Mouse (Mus musculus): ENCODE results near the gene Rcl1. TPM values are rescaled to one million over a fixed set of nuclear protein-coding genes. Genes with fewer than 3 reads are reported as not detected.

Gene Rcl1
- total and polyA plus RNA-seq, 3 experiments: 63.4 to 126 (median 109) TPM

- dilution Hi-C loops (cut with MboI; ENCODE audit: extremely low pct_ligation_motif_present, extremely low pct_unique_long_range_greater_than_20kb, low sequenced_read_pairs): no loop called here
- no peak overlapping the region for H3K27ac ChIP-seq (ENCODE audit: insufficient read depth, low read depth)
- DNase-seq (ENCODE audit: extremely low read depth): no peak
- H3K4me3 ChIP-seq (replicated peaks in 1 of 3; ENCODE audit: low read depth in 2 of 3, low read length in 2 of 3, poor library complexity in 1 of 3): no peak overlapping the region
- no peaks in the 10 kb centered on the region for H3K27me3 ChIP-seq (replicated peaks)
- no peak overlapping the region for H3K9ac ChIP-seq (ENCODE audit: insufficient read depth, low read depth)
- TF ChIP-seq NELFE (IDR thresholded peaks at IDR 0.05; ENCODE audit: low read depth, low read length) (no peak), POLR2A (IDR thresholded peaks at IDR 0.05; ENCODE audit: low read depth, low read length) (no peak), MXI1 (IDR thresholded peaks at IDR 0.05; ENCODE audit: low read depth, low read length) (no peak), TCF12 (IDR thresholded peaks at IDR 0.05; ENCODE audit: low read depth, low read length) (no peak), ETS1 (conservative IDR thresholded peaks at IDR 0.05; ENCODE audit: low read depth, low read length) (no peak), E2F4 (IDR thresholded peaks at IDR 0.05; ENCODE audit: insufficient replicate concordance, low read depth, low read length) (no peak), KAT2A (IDR thresholded peaks at IDR 0.05; ENCODE audit: insufficient replicate concordance, low read length) (no peak), GABPA (IDR thresholded peaks at IDR 0.05; ENCODE audit: insufficient replicate concordance, low read depth, low read length) (no peak), RCOR1 (conservative IDR thresholded peaks at IDR 0.05; ENCODE audit: low read depth, low read length) (no peak), USF1 (IDR thresholded peaks at IDR 0.05; ENCODE audit: low read depth, low read length) (no peak), ZKSCAN1 (IDR thresholded peaks at IDR 0.05; ENCODE audit: borderline replicate concordance, low read depth, low read length) (no peak), RAD21 (IDR thresholded peaks at IDR 0.05; ENCODE audit: low read depth, low read length) (no peak)
- peaks cover 25 to 66% of the 10 kb centered on the region in 2 experiments for H3K36me3 ChIP-seq (replicated peaks in 1 of 2; ENCODE audit: control insufficient read depth in 1 of 2, insufficient read depth in 1 of 2, low read length in 1 of 2)
- in situ Hi-C loops (cut with MboI; ENCODE audit: low pct_ligation_motif_present, low pct_unique_long_range_greater_than_20kb, low sequenced_read_pairs): loop anchor here (10.0 kb wide), 1 partner anchor 208 kb away; no protein-coding TSS in a partner anchor
- H3K4me1 ChIP-seq (ENCODE audit: control insufficient read depth in 1 of 2, insufficient read depth in 2 of 2): peaks cover 0 to 5% of the 10 kb centered on the region in 2 experiments; a peak in 1 of 4 replicates
- H3K4me2 ChIP-seq (ENCODE audit: insufficient read depth, low read depth, poor library complexity, severe bottlenecking): no peak overlapping the region
- H3K79me2 ChIP-seq (replicated peaks; ENCODE audit: control insufficient read depth, extremely low read depth, insufficient read depth, poor library complexity, severe bottlenecking): no peaks in the 10 kb centered on the region
- no peaks in the 10 kb centered on the region for H3K9me3 ChIP-seq (replicated peaks; ENCODE audit: low read length)
Measured at GRCm38 (mm10) chr19:29146820-29147219, 45.6 kb downstream of the Rcl1 start.

GRCm38 (mm10) chr19:29149583-29149982 is 48.4 kb downstream of the Rcl1 start:
- no peaks in the 10 kb centered on the region for H3K79me2 ChIP-seq (replicated peaks; ENCODE audit: control insufficient read depth, extremely low read depth, insufficient read depth, poor library complexity, severe bottlenecking)
- DNase-seq (ENCODE audit: extremely low read depth): no peak
- peaks cover 11 to 39% of the 10 kb centered on the region in 2 experiments for H3K36me3 ChIP-seq (replicated peaks in 1 of 2; ENCODE audit: control insufficient read depth in 1 of 2, insufficient read depth in 1 of 2, low read length in 1 of 2)
- in situ Hi-C loops (cut with MboI; ENCODE audit: low pct_ligation_motif_present, low pct_unique_long_range_greater_than_20kb, low sequenced_read_pairs) (loop anchor here (10.0 kb wide), 1 partner anchor 205 kb away; no protein-coding TSS in a partner anchor), dilution Hi-C loops (cut with MboI; ENCODE audit: extremely low pct_ligation_motif_present, extremely low pct_unique_long_range_greater_than_20kb, low sequenced_read_pairs) (no loop called here)
- TF ChIP-seq CTCF (conservative IDR thresholded peaks at IDR 0.05 in 1 of 2, IDR thresholded peaks at IDR 0.05 in 1 of 2; ENCODE audit: low read depth in 2 of 2, low read length in 2 of 2): no peak
- TF ChIP-seq POLR2A (IDR thresholded peaks at IDR 0.05; ENCODE audit: low read depth, low read length): no peak
- no peak for TF ChIP-seq NRF1 (IDR thresholded peaks at IDR 0.05; ENCODE audit: low read depth, low read length)
- TF ChIP-seq GABPA (IDR thresholded peaks at IDR 0.05; ENCODE audit: insufficient replicate concordance, low read depth, low read length): no peak
- H3K4me1 ChIP-seq (ENCODE audit: control insufficient read depth in 1 of 2, insufficient read depth in 2 of 2): peaks cover 0 to 5% of the 10 kb centered on the region in 2 experiments; a peak in 1 of 4 replicates
- no peak overlapping the region for H3K27ac ChIP-seq (ENCODE audit: insufficient read depth, low read depth)
- H3K4me3 ChIP-seq (replicated peaks in 1 of 3; ENCODE audit: low read depth in 2 of 3, low read length in 2 of 3, poor library complexity in 1 of 3): no peak overlapping the region
- no peaks in the 10 kb centered on the region for H3K9me3 ChIP-seq (replicated peaks; ENCODE audit: low read length)
- H3K4me2 ChIP-seq (ENCODE audit: insufficient read depth, low read depth, poor library complexity, severe bottlenecking): no peak overlapping the region
- no peaks in the 10 kb centered on the region for H3K27me3 ChIP-seq (replicated peaks)
- no peak overlapping the region for H3K9ac ChIP-seq (ENCODE audit: insufficient read depth, low read depth)

All from CH12.LX (cell line).